Mouse (Mus musculus) right cerebral cortex, adult 2 months (tissue): ENCODE measurements around the gene Psen1.

Experiments used
- DNase-seq, 2 experiments: peaks; one replicate each; pipeline ENCODE4 v3.0.0; 2021 to 2022; ENCODE audit warnings: low spot score in 2 of 2

Gene Psen1

DNA sequence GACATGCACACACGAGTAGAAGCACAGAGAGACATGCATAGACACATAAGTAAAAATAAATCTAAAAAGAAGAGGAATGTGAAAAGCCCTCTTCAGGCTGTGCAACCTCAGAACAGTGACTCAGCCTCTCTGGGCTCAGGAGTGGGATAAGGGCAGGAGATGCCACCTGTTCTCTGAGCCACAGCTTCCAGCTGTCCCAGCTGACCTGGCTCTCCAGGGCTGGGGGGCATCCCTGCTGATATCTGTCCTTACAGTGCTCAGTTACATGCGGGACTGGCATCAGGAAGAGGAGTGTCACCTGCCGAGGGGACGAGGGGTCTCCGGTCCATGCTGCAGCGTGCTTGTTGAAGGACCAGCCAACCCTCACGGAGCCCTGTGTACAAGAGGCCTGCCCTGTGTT lies 88.8 kb downstream of the Psen1 start:
- DNase-seq, result no peak

DNA sequence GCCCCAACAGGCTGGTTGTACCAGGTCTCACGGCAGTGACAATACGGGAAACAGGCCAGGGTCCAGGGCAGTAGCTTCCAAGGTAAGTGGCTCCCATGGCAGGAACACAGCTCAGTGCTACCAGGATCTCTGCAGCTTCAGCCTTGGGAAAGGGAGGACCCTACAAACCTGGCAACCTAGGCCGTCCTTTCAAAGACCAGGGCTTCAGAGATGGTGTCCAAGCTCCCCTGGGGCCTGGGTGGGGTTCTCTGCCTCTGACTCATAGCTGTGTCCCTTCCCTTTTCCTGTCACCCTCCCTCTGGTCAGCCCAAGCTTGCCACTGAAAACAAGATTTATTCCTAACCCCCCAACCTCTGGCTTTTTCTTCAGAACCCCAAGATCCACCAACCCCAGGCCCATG lies 92.2 kb downstream of the Psen1 start:
- no peak for DNase-seq

GRCm38 (mm10) chr12:83781204-83781603 lies 93.3 kb downstream of the Psen1 start:
- no peak for DNase-seq

DNA sequence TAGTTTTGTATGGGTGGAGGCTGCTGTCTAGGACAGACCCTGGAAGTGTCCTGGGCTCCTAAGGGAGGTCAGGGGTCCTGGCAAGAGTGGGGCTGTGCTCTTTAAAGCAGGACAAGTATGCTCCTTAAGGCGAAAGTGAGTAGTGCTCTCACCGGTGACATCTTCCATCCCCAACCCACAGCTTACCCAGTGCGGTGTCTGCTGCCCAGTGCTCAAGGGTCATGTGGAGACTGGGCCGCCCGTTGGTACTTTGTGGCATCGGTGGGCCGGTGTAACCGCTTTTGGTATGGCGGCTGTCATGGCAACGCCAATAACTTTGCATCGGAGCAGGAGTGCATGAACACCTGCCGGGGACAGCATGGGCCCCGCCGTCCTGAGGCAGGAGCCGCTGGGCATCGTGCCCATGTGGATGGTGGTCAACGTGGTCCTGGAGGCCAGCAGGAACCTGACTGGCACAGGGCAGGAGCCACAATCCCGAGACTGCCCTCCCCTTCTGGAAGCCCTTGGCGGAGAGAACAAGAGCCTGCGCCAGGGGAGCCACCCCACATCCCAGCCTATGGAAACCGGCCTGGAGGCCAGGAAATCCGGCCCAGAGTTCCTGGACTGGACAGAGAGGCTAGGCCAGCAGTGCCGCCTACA lies 93.8 kb downstream of the Psen1 start:
- DNase-seq, result no peak

DNA sequence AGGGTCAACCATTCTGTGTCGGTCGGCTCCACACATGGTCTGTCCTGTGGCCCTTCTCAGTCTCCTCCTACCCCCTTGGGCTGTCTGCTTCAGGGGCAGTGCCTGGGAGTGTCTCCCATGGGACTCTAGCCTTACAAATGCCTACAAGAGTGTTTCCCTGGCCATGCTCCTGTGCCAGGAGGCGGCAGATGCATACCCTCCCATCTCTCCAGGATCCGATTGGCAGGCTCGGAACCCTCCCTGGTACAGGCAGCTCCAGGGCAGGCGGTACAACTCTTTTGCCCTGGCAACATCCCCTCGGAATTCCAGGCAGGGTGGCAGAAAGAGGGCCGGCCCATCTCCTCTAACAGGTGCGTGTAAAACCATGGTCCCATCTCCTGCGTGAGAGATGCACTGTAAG lies 94.7 kb downstream of the Psen1 start:
- no peak for DNase-seq
